Mouse (Mus musculus): ENCODE data around the gene Piga. TPM values are rescaled to one million over a fixed set of nuclear protein-coding genes. Genes with fewer than 3 reads are reported as not detected.
A peak's percentile ranks its signal among the peaks of the same experiment; 100 is the strongest.

The Piga gene
- polyA plus RNA-seq, 1 experiment from 2014 or later: 12.2 TPM

GRCm38 (mm10) chrX:164432682-164433081 is 13.1 kb downstream of the Piga start:
- H3K4me3 ChIP-seq (replicated peaks): no peak overlapping the region
- H3K4me1 ChIP-seq (replicated peaks): peaks cover 7% of the 10 kb centered on the region; the same call in 1 of the 2 replicates
- H3K27me3 ChIP-seq: no peaks in the 10 kb centered on the region
- 59% methylated on average over 9 of the region's 9 CpGs for WGBS (ENCODE audit: insufficient replicate concordance)
- peaks cover 56% of the 10 kb centered on the region for H3K36me3 ChIP-seq (replicated peaks)
- H3K4me2 ChIP-seq: no peak overlapping the region
- no peak for ATAC-seq (ENCODE audit: insufficient read depth)
- H3K9me3 ChIP-seq (replicated peaks): no peaks in the 10 kb centered on the region
- no peak overlapping the region for H3K27ac ChIP-seq (replicated peaks)
- H3K9ac ChIP-seq: no peak overlapping the region

GRCm38 (mm10) chrX:164436709-164437108 is 17.1 kb downstream of the Piga start, which contains the start of gene Asb11:
Gene Asb11 (plus strand): TSS chrX:164436994.
- no peak within 1 kb of the TSS for H3K9ac ChIP-seq
- no peaks in the 10 kb centered on the region for H3K4me1 ChIP-seq (replicated peaks)
- H3K36me3 ChIP-seq (replicated peaks): peaks cover 24% of the 10 kb centered on the region
- no peak within 1 kb of the TSS for H3K27ac ChIP-seq (replicated peaks)
- WGBS (ENCODE audit: insufficient replicate concordance): 48% methylated on average over 8 of the region's 8 CpGs
- no peak within 1 kb of the TSS for H3K4me3 ChIP-seq (replicated peaks)
- H3K4me2 ChIP-seq: no peak within 1 kb of the TSS
- H3K9me3 ChIP-seq (replicated peaks): no peaks in the 10 kb centered on the region
- ATAC-seq (ENCODE audit: insufficient read depth): no peak
- H3K27me3 ChIP-seq: no peaks in the 10 kb centered on the region

GRCm38 (mm10) chrX:164439462-164439861 is 19.9 kb downstream of the Piga start:
- H3K4me1 ChIP-seq (replicated peaks): no peaks in the 10 kb centered on the region
- 73% methylated on average over 7 of the region's 7 CpGs for WGBS (ENCODE audit: insufficient replicate concordance)
- no peak overlapping the region for H3K4me2 ChIP-seq
- H3K27me3 ChIP-seq: no peaks in the 10 kb centered on the region
- 0 out of 2 replicates have a peak, but pooled peaks cover 3% of the 10 kb centered on the region for H3K36me3 ChIP-seq (replicated peaks)
- no peak for ATAC-seq (ENCODE audit: insufficient read depth)
- H3K9me3 ChIP-seq (replicated peaks): no peaks in the 10 kb centered on the region
- no peak overlapping the region for H3K4me3 ChIP-seq (replicated peaks)
- no peak overlapping the region for H3K9ac ChIP-seq
- H3K27ac ChIP-seq (replicated peaks): no peak overlapping the region

- Histone ChIP-seq H3K27ac (replicated peaks) (no peak overlapping the region), H3K4me1 (replicated peaks) (no peaks in the 10 kb centered on the region), H3K27me3 (no peaks in the 10 kb centered on the region), H3K9ac (no peak overlapping the region), H3K36me3 (replicated peaks) (no peaks in the 10 kb centered on the region), H3K9me3 (replicated peaks) (no peaks in the 10 kb centered on the region), H3K4me2 (no peak overlapping the region), H3K4me3 (replicated peaks) (no peak overlapping the region)
- 69% methylated on average over 2 of the region's 2 CpGs for WGBS (ENCODE audit: insufficient replicate concordance)
- no peak for ATAC-seq (ENCODE audit: insufficient read depth)
Measured at GRCm38 (mm10) chrX:164440140-164440539, 20.6 kb downstream of the Piga start.

GRCm38 (mm10) chrX:164440703-164441102 is 21.1 kb downstream of the Piga start:
- ATAC-seq (ENCODE audit: insufficient read depth): no peak
- Histone ChIP-seq H3K9me3 (replicated peaks) (no peaks in the 10 kb centered on the region), H3K27ac (replicated peaks) (no peak overlapping the region), H3K4me3 (replicated peaks) (no peak overlapping the region), H3K36me3 (replicated peaks) (no peaks in the 10 kb centered on the region), H3K4me2 (no peak overlapping the region), H3K4me1 (replicated peaks) (no peaks in the 10 kb centered on the region), H3K27me3 (no peaks in the 10 kb centered on the region), H3K9ac (no peak overlapping the region)
- WGBS (ENCODE audit: insufficient replicate concordance): 61% methylated on average over 3 of the region's 3 CpGs

GRCm38 (mm10) chrX:164441306-164441705 is 21.7 kb downstream of the Piga start:
- Histone ChIP-seq H3K9ac (no peak overlapping the region), H3K4me3 (replicated peaks) (no peak overlapping the region), H3K27me3 (no peaks in the 10 kb centered on the region), H3K36me3 (replicated peaks) (no peaks in the 10 kb centered on the region), H3K27ac (replicated peaks) (no peak overlapping the region), H3K4me1 (replicated peaks) (no peaks in the 10 kb centered on the region), H3K9me3 (replicated peaks) (no peaks in the 10 kb centered on the region), H3K4me2 (no peak overlapping the region)
- WGBS (ENCODE audit: insufficient replicate concordance): 58% methylated on average over 3 of the region's 3 CpGs
- no peak for ATAC-seq (ENCODE audit: insufficient read depth)

GRCm38 (mm10) chrX:164445601-164446000 is 26.0 kb downstream of the Piga start:
- Histone ChIP-seq H3K9me3 (replicated peaks) (no peaks in the 10 kb centered on the region), H3K4me2 (no peak overlapping the region), H3K4me1 (replicated peaks) (peaks cover 18% of the 10 kb centered on the region), H3K27me3 (no peaks in the 10 kb centered on the region), H3K4me3 (replicated peaks) (no peak overlapping the region), H3K36me3 (replicated peaks) (no peaks in the 10 kb centered on the region), H3K9ac (no peak overlapping the region), H3K27ac (replicated peaks) (no peak overlapping the region)
- ATAC-seq (ENCODE audit: insufficient read depth): no peak
- 78% methylated on average over 12 of the region's 12 CpGs for WGBS (ENCODE audit: insufficient replicate concordance)

GRCm38 (mm10) chrX:164446106-164446551 is 26.5 kb downstream of the Piga start:
- WGBS (ENCODE audit: insufficient replicate concordance): 58% methylated on average over 10 of the region's 10 CpGs
- no peaks in the 10 kb centered on the region for H3K9me3 ChIP-seq (replicated peaks)
- no peak overlapping the region for H3K9ac ChIP-seq
- H3K27me3 ChIP-seq: no peaks in the 10 kb centered on the region
- no peak overlapping the region for H3K4me2 ChIP-seq
- H3K4me1 ChIP-seq (replicated peaks): peaks cover 18% of the 10 kb centered on the region
- H3K36me3 ChIP-seq (replicated peaks): no peaks in the 10 kb centered on the region
- no peak overlapping the region for H3K4me3 ChIP-seq (replicated peaks)
- no peak overlapping the region for H3K27ac ChIP-seq (replicated peaks)
- ATAC-seq (ENCODE audit: insufficient read depth): no peak

GRCm38 (mm10) chrX:164446835-164447681 is 27.5 kb downstream of the Piga start:
- WGBS (ENCODE audit: insufficient replicate concordance): 49% methylated on average over 9 of the region's 9 CpGs
- peak overlapping the region; percentile 35 for H3K4me2 ChIP-seq

GRCm38 (mm10) chrX:164447682-164448071 is 28.1 kb downstream of the Piga start:
- Histone ChIP-seq H3K27me3 (no peaks in the 10 kb centered on the region), H3K9ac (no peak overlapping the region), H3K4me2 (peak overlapping the region; percentile 35; the same call in 1 of the 2 replicates), H3K4me3 (replicated peaks) (no peak overlapping the region), H3K36me3 (replicated peaks) (no peaks in the 10 kb centered on the region), H3K4me1 (replicated peaks) (peaks cover 18% of the 10 kb centered on the region), H3K9me3 (replicated peaks) (no peaks in the 10 kb centered on the region), H3K27ac (replicated peaks) (peak overlapping the region; percentile 82)
- 31% methylated on average over 2 of the region's 2 CpGs for WGBS (ENCODE audit: insufficient replicate concordance)
- peak; percentile 92 for ATAC-seq (ENCODE audit: insufficient read depth)

More at GRCm38 (mm10) chrX:164446835-164447681, 27.5 kb downstream of the Piga start:
- H3K27me3 ChIP-seq: no peaks in the 10 kb centered on the region
- peaks cover 18% of the 10 kb centered on the region for H3K4me1 ChIP-seq (replicated peaks)
- H3K4me3 ChIP-seq (replicated peaks): no peak overlapping the region
- H3K9me3 ChIP-seq (replicated peaks): no peaks in the 10 kb centered on the region
- ATAC-seq (ENCODE audit: insufficient read depth): peak; percentile 66
- H3K36me3 ChIP-seq (replicated peaks): no peaks in the 10 kb centered on the region
- peak overlapping the region; percentile 82 for H3K27ac ChIP-seq (replicated peaks)
- H3K9ac ChIP-seq: no peak overlapping the region

- H3K27me3 ChIP-seq: peaks cover 3% of the 10 kb centered on the region; the same call in 1 of the 2 replicates
- ATAC-seq (ENCODE audit: insufficient read depth): 0 out of 2 replicates have a peak, but pooled peaks have one; percentile 20
- no peak overlapping the region for H3K27ac ChIP-seq (replicated peaks)
- whole genome bisulfite sequencing (ENCODE audit: insufficient replicate concordance): 20% methylated on average over 3 of the region's 3 CpGs
- no peak overlapping the region for H3K4me3 ChIP-seq (replicated peaks)
- no peak overlapping the region for H3K4me2 ChIP-seq
- no peaks in the 10 kb centered on the region for H3K9me3 ChIP-seq (replicated peaks)
- no peaks in the 10 kb centered on the region for H3K36me3 ChIP-seq (replicated peaks)
- H3K4me1 ChIP-seq (replicated peaks): peaks cover 18% of the 10 kb centered on the region
- H3K9ac ChIP-seq: no peak overlapping the region
Measured at GRCm38 (mm10) chrX:164449201-164449600, 29.6 kb downstream of the Piga start.
